Comparison of ENCODE assay signal across 22 mouse cellular contexts in genomic region chr17:6868810-6869209, GRCm38 (mm10).
DNase-seq lines count a peak whose midpoint lies in the region; ATAC-seq and TF ChIP-seq lines count a peak whose summit lies in the region.
"Had no signal": no experiment of that assay in that cellular context is flagged by ENCODE, and none has a peak within 500 bp of the region (broad histone marks: within the 10 kb centered on the region; RNA-seq: fewer than 3 reads in every experiment).

No protein-coding gene starts in this region.

- TF ChIP-seq CTCF in intestine, postnatal 0 days (IDR thresholded peaks at IDR 0.05; ENCODE audit: low read depth) = no peak

- no peak for DNase-seq in intestine, embryonic 14.5 days (ENCODE audit: low spot score)
- DNase-seq in thymus, postnatal 0 days (ENCODE audit: low spot score) = peak; percentile 15
- no peak for DNase-seq in thymus, postnatal 36 days
- DNase-seq in lung, postnatal 36 days = peak; percentile 58
- no peak for DNase-seq in right cerebral cortex, postnatal 10 days (ENCODE audit: low spot score in 2 of 2)
- no peak for DNase-seq in cerebellum, adult 9-11 months
- DNase-seq: adrenal gland, adult 8-10 months; cerebellum, postnatal 10 days; gastrocnemius, postnatal 36 days; heart, postnatal 10 days; liver, embryonic 13.5 days; midbrain, embryonic 14.5 days; right cerebral cortex, postnatal 14 days; thymus, postnatal 4 days had no signal

- H3K27ac ChIP-seq in intestine, embryonic 14.5 days (ENCODE audit: low read depth) = no peak overlapping the region
- no peak overlapping the region for H3K27ac ChIP-seq in intestine, postnatal 0 days (ENCODE audit: low read depth, low read length)
- H3K27ac ChIP-seq in forebrain, embryonic 13.5 days = no peak overlapping the region
- H3K27ac ChIP-seq: embryonic facial prominence, embryonic 13.5 days; hindbrain, embryonic 12.5 days; limb, embryonic 13.5 days; liver, embryonic 13.5 days; neural tube, embryonic 15.5 days had no signal

- H3K4me2 ChIP-seq in intestine, embryonic 14.5 days (ENCODE audit: low read length) = no peak overlapping the region
- no peak overlapping the region for H3K4me2 ChIP-seq in intestine, postnatal 0 days (replicated peaks; ENCODE audit: low read depth)
- no peak overlapping the region for H3K4me2 ChIP-seq in forebrain, embryonic 13.5 days
- H3K4me2 ChIP-seq: embryonic facial prominence, embryonic 13.5 days; heart, embryonic 11.5 days; hindbrain, embryonic 12.5 days; limb, embryonic 13.5 days; liver, embryonic 13.5 days; neural tube, embryonic 15.5 days had no signal

- H3K4me3 ChIP-seq in intestine, embryonic 14.5 days (ENCODE audit: low read depth, low read length) = no peak overlapping the region
- no peak overlapping the region for H3K4me3 ChIP-seq in intestine, postnatal 0 days (ENCODE audit: low read depth, low read length)
- no peak overlapping the region for H3K4me3 ChIP-seq in forebrain, embryonic 13.5 days
- H3K4me3 ChIP-seq: embryonic facial prominence, embryonic 13.5 days; hindbrain, embryonic 12.5 days; limb, embryonic 13.5 days; liver, embryonic 13.5 days; neural tube, embryonic 15.5 days had no signal

- 0 out of 2 replicates have a peak, but pooled peaks have one; percentile 32 for ATAC-seq in intestine, embryonic 14.5 days (replicated peaks; ENCODE audit: low FRiP score, low TSS enrichment, low read depth)
- ATAC-seq in intestine, postnatal 0 days = no peak
- ATAC-seq in forebrain, embryonic 13.5 days = no peak
- ATAC-seq: forebrain, embryonic 16.5 days had no signal

- H3K36me3 ChIP-seq in intestine, embryonic 14.5 days (ENCODE audit: control insufficient read depth, insufficient read depth, low read length) = no peaks in the 10 kb centered on the region
- H3K36me3 ChIP-seq in intestine, postnatal 0 days (ENCODE audit: control insufficient read depth, insufficient read depth) = no peaks in the 10 kb centered on the region
- no peaks in the 10 kb centered on the region for H3K36me3 ChIP-seq in forebrain, embryonic 13.5 days (ENCODE audit: poor library complexity, severe bottlenecking)
- H3K36me3 ChIP-seq: embryonic facial prominence, embryonic 13.5 days; hindbrain, embryonic 12.5 days; limb, embryonic 13.5 days; liver, embryonic 13.5 days had no signal

- H3K9ac ChIP-seq in intestine, embryonic 14.5 days (ENCODE audit: low read length) = no peak overlapping the region
- no peak overlapping the region for H3K9ac ChIP-seq in intestine, postnatal 0 days (ENCODE audit: low read depth, low read length)
- no peak overlapping the region for H3K9ac ChIP-seq in forebrain, embryonic 13.5 days
- H3K9ac ChIP-seq: embryonic facial prominence, embryonic 13.5 days; hindbrain, embryonic 12.5 days; limb, embryonic 13.5 days; liver, embryonic 13.5 days; neural tube, embryonic 15.5 days had no signal

- H3K4me1 ChIP-seq in intestine, embryonic 14.5 days (replicated peaks; ENCODE audit: control insufficient read depth, insufficient read depth, low read length) = no peaks in the 10 kb centered on the region
- peaks cover 5% of the 10 kb centered on the region; the same call in 1 of the 2 replicates for H3K4me1 ChIP-seq in intestine, postnatal 0 days (replicated peaks; ENCODE audit: control insufficient read depth, insufficient read depth, low read length)
- peaks cover 22% of the 10 kb centered on the region for H3K4me1 ChIP-seq in forebrain, embryonic 13.5 days
- H3K4me1 ChIP-seq: liver, embryonic 13.5 days had no signal

- no peaks in the 10 kb centered on the region for H3K27me3 ChIP-seq in intestine, embryonic 14.5 days (replicated peaks; ENCODE audit: control insufficient read depth, insufficient read depth, low read length)
- no peaks in the 10 kb centered on the region for H3K27me3 ChIP-seq in intestine, postnatal 0 days (replicated peaks; ENCODE audit: control insufficient read depth, insufficient read depth, low read length)
- H3K27me3 ChIP-seq in forebrain, embryonic 13.5 days = peaks cover 3% of the 10 kb centered on the region; the same call in 1 of the 2 replicates
- H3K27me3 ChIP-seq: embryonic facial prominence, embryonic 13.5 days; hindbrain, embryonic 12.5 days; limb, embryonic 13.5 days had no signal

- peaks cover 4% of the 10 kb centered on the region; the same call in 1 of the 2 replicates for H3K9me3 ChIP-seq in intestine, embryonic 14.5 days (ENCODE audit: control insufficient read depth, low read length)
- H3K9me3 ChIP-seq in intestine, postnatal 0 days (ENCODE audit: control insufficient read depth) = no peaks in the 10 kb centered on the region
- H3K9me3 ChIP-seq in forebrain, embryonic 13.5 days (replicated peaks) = peaks cover 4% of the 10 kb centered on the region; the same call in 1 of the 2 replicates
- H3K9me3 ChIP-seq: liver, embryonic 13.5 days had no signal

Comparison
In these comparisons a context has a peak if more than half of its experiments do, and no peak if none do; other contexts are left out.
1. DNase-seq: peak in thymus, postnatal 0 days (single experiment) and lung, postnatal 36 days (single experiment); none in intestine, embryonic 14.5 days (single experiment), thymus, postnatal 36 days (0 of 2), right cerebral cortex, postnatal 10 days (0 of 2) and cerebellum, adult 9-11 months (single experiment).